Mouse (Mus musculus) inflammation-experienced regulatory T-cells (primary cell): Measurements from ENCODE around the gene Prpf4. TPM values are rescaled to one million over a fixed set of nuclear protein-coding genes. Genes with fewer than 3 reads are reported as not detected.

ENCODE experiments used
- polyA plus RNA-seq, 2 experiments: library from polyadenylated mRNA; unstranded; fragments of 100-300 nt; shearing (Covaris generic); gene quantifications; one replicate each; pipeline ENCODE4 v1.2.1; 2017

The Prpf4 gene
- polyA plus RNA-seq = 10 to 100 TPM; 23.4 to 26.0 TPM

GRCm38 (mm10) chr4:62408601-62409282 lies at the start of gene Prpf4, which contains the start of gene Cdc26:
Gene Prpf4, plus strand, starts transcription at chr4:62408797.
Gene Cdc26, minus strand, starts transcription at chr4:62408642.

GRCm38 (mm10) chr4:62360088-62360804 lies 48.4 kb upstream of the Prpf4 start, which contains the start of the genes Fkbp15 and Slc31a1:
Gene Fkbp15, minus strand, starts transcription at chr4:62360548.
Gene Slc31a1, plus strand, starts transcription at chr4:62360727.

GRCm38 (mm10) chr4:62435081-62435480 lies 26.5 kb downstream of the Prpf4 start, which contains the start of gene Rnf183:
Gene Rnf183, minus strand, starts transcription at chr4:62435252.

DNA sequence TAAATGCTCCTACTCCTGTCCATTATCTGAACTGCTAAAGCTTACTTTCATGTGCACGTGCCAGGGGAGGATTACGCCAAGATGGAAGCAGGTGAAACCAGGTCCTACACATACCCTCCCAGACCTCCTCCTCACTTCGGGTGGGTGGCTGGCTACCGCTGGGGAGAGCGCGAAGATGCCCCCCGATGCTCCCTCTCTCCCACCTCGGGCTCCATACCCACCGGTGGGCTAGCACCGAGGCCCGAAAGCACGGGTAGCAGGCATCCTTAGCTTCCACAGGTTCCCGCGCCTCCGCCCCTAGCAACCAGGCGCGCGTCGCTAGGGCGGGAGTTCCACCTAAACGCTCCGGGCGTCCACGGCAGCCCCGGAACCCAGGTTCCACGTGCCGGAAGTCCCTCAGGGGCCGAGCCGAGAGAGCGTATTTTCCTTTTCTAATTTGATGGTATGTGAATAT lies 62.0 kb downstream of the Prpf4 start, which contains the start of gene Wdr31:
Wdr31 (minus strand) TSS at position 299 of the 454 bp plus-strand sequence.

Other genes with a start within 250 kb of the Prpf4 start
- gene Zfp37, start 177.8 kb upstream of the Prpf4 start, polyA plus RNA-seq = 1 to 10 TPM in 1 of 2 experiments, under 1 TPM in 1; 0.58 to 1.9 TPM
- gene Slc31a2, start 146.2 kb upstream of the Prpf4 start, polyA plus RNA-seq = 10 to 100 TPM; 14.9 to 26.6 TPM
- gene Fkbp15, start 48.2 kb upstream of the Prpf4 start, polyA plus RNA-seq = 10 to 100 TPM; 54.0 to 74.7 TPM
- 10 to 100 TPM in 1 of 2 experiments, 1 to 10 TPM in 1; 6.5 to 10.1 TPM for gene Slc31a1, start 48.1 kb upstream of the Prpf4 start, polyA plus RNA-seq
- 10 to 100 TPM; 89.8 to 97.3 TPM for gene Cdc26, start 155 bp upstream of the Prpf4 start, polyA plus RNA-seq
- 1 to 10 TPM in 1 of 2 experiments, not detected in 1; 2.0 TPM for gene Rnf183, start 26.5 kb downstream of the Prpf4 start, polyA plus RNA-seq
- 1 to 10 TPM in 1 of 2 experiments, under 1 TPM in 1; 0.70 to 9.4 TPM for gene Wdr31, start 62.1 kb downstream of the Prpf4 start, polyA plus RNA-seq
- 1 to 10 TPM; 6.5 to 7.1 TPM for gene Bspry, start 71.3 kb downstream of the Prpf4 start, polyA plus RNA-seq
- 1 to 10 TPM in 1 of 2 experiments, under 1 TPM in 1; 0.60 to 3.2 TPM for gene Hdhd3, start 94.7 kb downstream of the Prpf4 start, polyA plus RNA-seq
- gene Alad, start 111.1 kb downstream of the Prpf4 start, polyA plus RNA-seq = 10 to 100 TPM; 59.0 to 59.1 TPM
- 10 to 100 TPM; 25.4 to 26.2 TPM for gene Pole3, start 116.3 kb downstream of the Prpf4 start, polyA plus RNA-seq
- gene 4933430I17Rik, start 116.6 kb downstream of the Prpf4 start, polyA plus RNA-seq = under 1 TPM in 1 of 2 experiments, not detected in 1; 0.21 TPM
- 100 to 1,000 TPM in 1 of 2 experiments, 10 to 100 TPM in 1; 73.6 to 122 TPM for gene Rgs3, start 151.1 kb downstream of the Prpf4 start, polyA plus RNA-seq